Mouse (Mus musculus) megakaryocyte progenitor cell, adult 5-6 weeks (primary cell): ENCODE measurements around the gene Gm17657. TPM values are rescaled to one million over a fixed set of nuclear protein-coding genes. Genes with fewer than 3 reads are reported as not detected.
"Not testable (repeated sequence)": the region's sequence is repeated elsewhere in the genome, so short reads cannot be mapped to it uniquely, and the experiment has no call there.

Experiments
- ATAC-seq: replicated peaks from 2 replicates; pipeline ENCODE4 v1.8.0; 2016; ENCODE audit warnings: mild to moderate bottlenecking, moderate TSS enrichment, inconsistent platforms; ENCODE audit not compliant: poor library complexity
- total RNA-seq, 2 experiments: library from RNA; stranded (forward) in 1 of 2; stranded (reverse) in 1 of 2; fragments of 157-497, 149-512 nt in 1 of 2; fragments of 200-1000 nt in 1 of 2; gene quantifications; 2 replicates each; pipeline versions ENCODE4 v1.2.3 to v1.2.4; 2015 to 2017

Gene Gm17657
- total RNA-seq, 2 experiments from 2014 or later, result not detected

- ATAC-seq, result peak; percentile 14; the same call in 1 of the 2 replicates
Observed at GRCm38 (mm10) chr17:29502669-29503665, 46.5 kb downstream of the Gm17657 start.

GRCm38 (mm10) chr17:29502005-29502668 lies 47.3 kb downstream of the Gm17657 start:
- ATAC-seq, result no peak

GRCm38 (mm10) chr17:29500802-29501469 lies 48.5 kb downstream of the Gm17657 start:
- ATAC-seq, result peak; percentile 64

- no peak; the same call in 1 of the 2 replicates for ATAC-seq
Observed at GRCm38 (mm10) chr17:29500243-29500740, 49.1 kb downstream of the Gm17657 start.

- no peak for ATAC-seq
Observed at GRCm38 (mm10) chr17:29499511-29499910, 49.9 kb downstream of the Gm17657 start.

- ATAC-seq, result not testable (repeated sequence)
Observed at GRCm38 (mm10) chr17:29498952-29499351, 50.5 kb downstream of the Gm17657 start.

- ATAC-seq, result peak; percentile 59
Observed at GRCm38 (mm10) chr17:29498028-29498427, 51.4 kb downstream of the Gm17657 start.

- ATAC-seq, result not testable (repeated sequence)
Observed at GRCm38 (mm10) chr17:29497481-29497880, 52.0 kb downstream of the Gm17657 start.

GRCm38 (mm10) chr17:29497071-29497354 lies 52.4 kb downstream of the Gm17657 start:
- ATAC-seq, result no peak

- no peak for ATAC-seq
Observed at GRCm38 (mm10) chr17:29496211-29497070, 53.0 kb downstream of the Gm17657 start.

- no peak for ATAC-seq
Observed at GRCm38 (mm10) chr17:29494732-29495076, 54.7 kb downstream of the Gm17657 start.

GRCm38 (mm10) chr17:29494062-29494731 lies 55.2 kb downstream of the Gm17657 start:
- no peak for ATAC-seq

- no peak for ATAC-seq
Observed at GRCm38 (mm10) chr17:29493461-29493980, 55.9 kb downstream of the Gm17657 start.

- peak; percentile 30 for ATAC-seq
Observed at GRCm38 (mm10) chr17:29492269-29493191, 56.9 kb downstream of the Gm17657 start.

- ATAC-seq, result no peak
Observed at GRCm38 (mm10) chr17:29491591-29492268, 57.7 kb downstream of the Gm17657 start.

GRCm38 (mm10) chr17:29490713-29491581 lies 58.5 kb downstream of the Gm17657 start, which contains the start of gene Pim1:
Gene Pim1, plus strand, starts transcription at chr17:29490753.
- no peak; the same call in 1 of the 2 replicates for ATAC-seq
